Mouse (Mus musculus) ES-E14 (cell line): ENCODE results near the gene Ppef2. TPM values are rescaled to one million over a fixed set of nuclear protein-coding genes. Genes with fewer than 3 reads are reported as not detected.

Experiments used
- DNase-seq: peaks from one replicate; pipeline ENCODE4 v3.0.0-alpha.2; 2013; ENCODE audit warnings: low read depth, low spot score
- H3K27ac ChIP-seq: 2 replicates; pipeline ENCODE4 v1.5.1; 2012; ENCODE audit warnings: low read depth, mild to moderate bottlenecking, low read length, moderate library complexity, mixed read lengths; ENCODE audit not compliant: poor library complexity, insufficient read depth, severe bottlenecking
- H3K36me3 ChIP-seq: 2 replicates; pipeline ENCODE4 v1.6.1; 2012; ENCODE audit warnings: mild to moderate bottlenecking, low read length, moderate library complexity, mixed read lengths; ENCODE audit not compliant: control insufficient read depth, poor library complexity, insufficient read depth, severe bottlenecking
- H3K4me1 ChIP-seq, 2 experiments: fragments of 150-350 bp in 1 of 2; sonication (generic) in 1 of 2; 2 replicates each; pipeline ENCODE4 v1.6.1; 2012; ENCODE audit warnings: low read length in 2 of 2, mild to moderate bottlenecking in 1 of 2, mixed read lengths in 1 of 2; ENCODE audit not compliant: control insufficient read depth in 2 of 2, insufficient read depth in 2 of 2, poor library complexity in 1 of 2
- H3K4me3 ChIP-seq, 2 experiments: fragments of 150-350 bp in 1 of 2; sonication (generic) in 1 of 2; 2 replicates each; pipeline ENCODE4 v1.5.1; 2012; ENCODE audit warnings: low read length in 2 of 2, low read depth in 1 of 2, mild to moderate bottlenecking in 1 of 2, mixed read lengths in 1 of 2; ENCODE audit not compliant: insufficient read depth in 1 of 2, poor library complexity in 1 of 2, severe bottlenecking in 1 of 2
- H3K9ac ChIP-seq: 2 replicates; pipeline ENCODE4 v1.6.1; 2012; ENCODE audit warnings: low read depth, mild to moderate bottlenecking, low read length, mixed read lengths; ENCODE audit not compliant: poor library complexity, insufficient read depth, severe bottlenecking
- H3K9me3 ChIP-seq: fragments of 150-350 bp; sonication (generic); 2 replicates; pipeline ENCODE4 v1.6.1; 2012; ENCODE audit warnings: low read depth, mild to moderate bottlenecking, low read length; ENCODE audit not compliant: control insufficient read depth, insufficient read depth
- CHD2 ChIP-seq: IDR thresholded peaks from 2 replicates; pipeline ENCODE4 v1.6.1; 2014; ENCODE audit warnings: mild to moderate bottlenecking, low read depth, low read length, inconsistent platforms
- HCFC1 ChIP-seq: IDR thresholded peaks from 2 replicates; pipeline ENCODE4 v1.6.1; 2012; ENCODE audit warnings: low read length, inconsistent platforms, borderline replicate concordance; ENCODE audit not compliant: insufficient read depth
- MAFK ChIP-seq: IDR thresholded peaks from 2 replicates; pipeline ENCODE4 v1.6.1; 2014; ENCODE audit warnings: mild to moderate bottlenecking, low read depth, low read length, inconsistent platforms; ENCODE audit not compliant: insufficient read depth
- ZC3H11A ChIP-seq: IDR thresholded peaks from 2 replicates; pipeline ENCODE4 v1.6.1; 2012; ENCODE audit warnings: low read depth, mild to moderate bottlenecking, inconsistent platforms, low read length, borderline replicate concordance
- ZNF384 ChIP-seq: IDR thresholded peaks from 2 replicates; pipeline ENCODE4 v1.6.1; 2012; ENCODE audit warnings: low read depth, low read length, inconsistent platforms
- in situ Hi-C, 2 experiments: fragments of 600-800 bp; cut with MboI; formaldehyde crosslinking; loops; one replicate each; pipeline ENCODE4 v1.15.1; 2025; ENCODE audit warnings: low sequenced_read_pairs in 2 of 2, inconsistent platforms in 1 of 2; ENCODE audit not compliant: unreplicated experiment in 2 of 2
- total RNA-seq: library from RNA; depleted of rRNA; stranded (reverse); fragments of 300-350 nt; gene quantifications from 2 replicates; pipeline ENCODE4 v1.2.3, GENCODE M21; 2012

The Ppef2 gene
- total RNA-seq, 1 experiment = 3.3 TPM

DNA sequence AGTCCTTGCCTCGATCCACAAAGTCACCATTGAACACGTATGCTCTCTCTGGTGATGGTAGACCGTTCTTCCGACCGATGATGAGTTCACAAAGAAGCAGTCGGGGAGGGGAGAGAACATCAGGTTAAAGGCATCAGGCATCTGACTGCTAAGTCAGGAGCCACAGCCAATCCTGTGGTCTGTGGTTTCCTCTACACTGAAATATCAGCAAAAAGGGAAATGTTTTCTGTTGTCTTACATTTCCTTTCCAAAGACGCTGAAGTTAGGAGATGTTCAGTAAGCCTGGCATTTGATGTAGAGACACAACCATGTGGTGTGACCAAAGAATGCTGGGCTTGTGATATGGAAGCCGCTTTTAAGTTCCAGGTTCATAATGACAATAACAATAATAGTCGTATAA lies 10.6 kb downstream of the Ppef2 start:
- Histone ChIP-seq H3K9me3 (no peaks in the 10 kb centered on the region), H3K9ac (no peak overlapping the region), H3K4me1 (0 out of 4 replicates have a peak, but pooled peaks cover 0 to 2% of the 10 kb centered on the region in 2 experiments), H3K36me3 (no peaks in the 10 kb centered on the region), H3K27ac (no peak overlapping the region), H3K4me3 (no peak overlapping the region)
- in situ Hi-C loops = no loop called here
- DNase-seq = no peak
- TF ChIP-seq ZNF384 = no peak
- TF ChIP-seq HCFC1 = no peak
- no peak for TF ChIP-seq ZC3H11A
- TF ChIP-seq MAFK = no peak
- no peak for TF ChIP-seq CHD2

DNA sequence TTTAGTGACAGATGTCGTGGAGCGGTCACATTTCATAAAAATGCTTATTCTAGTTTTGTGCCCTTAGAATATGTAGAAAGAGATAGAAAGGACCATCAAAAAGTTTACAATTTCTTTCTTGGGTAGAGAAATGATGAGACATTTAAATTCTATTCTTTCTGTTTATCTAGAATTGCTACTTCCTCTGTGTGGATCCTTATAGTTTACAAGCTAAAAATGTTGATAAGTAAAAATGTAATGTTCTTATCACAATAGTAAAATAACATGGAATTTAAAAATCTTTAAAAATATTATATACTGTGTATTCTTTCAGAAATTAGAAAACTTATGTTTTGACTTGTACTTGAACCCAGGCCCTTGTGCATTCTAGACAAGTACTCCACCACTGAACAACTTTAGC lies 11.2 kb downstream of the Ppef2 start:
- in situ Hi-C loops = no loop called here
- DNase-seq = no peak
- TF ChIP-seq CHD2 (no peak), ZNF384 (no peak), HCFC1 (no peak), ZC3H11A (no peak), MAFK (no peak)
- H3K9me3 ChIP-seq = no peaks in the 10 kb centered on the region
- H3K36me3 ChIP-seq = no peaks in the 10 kb centered on the region
- 0 out of 4 replicates have a peak, but pooled peaks cover 0 to 2% of the 10 kb centered on the region in 2 experiments for H3K4me1 ChIP-seq
- no peak overlapping the region for H3K9ac ChIP-seq
- H3K27ac ChIP-seq = no peak overlapping the region
- H3K4me3 ChIP-seq = no peak overlapping the region

DNA sequence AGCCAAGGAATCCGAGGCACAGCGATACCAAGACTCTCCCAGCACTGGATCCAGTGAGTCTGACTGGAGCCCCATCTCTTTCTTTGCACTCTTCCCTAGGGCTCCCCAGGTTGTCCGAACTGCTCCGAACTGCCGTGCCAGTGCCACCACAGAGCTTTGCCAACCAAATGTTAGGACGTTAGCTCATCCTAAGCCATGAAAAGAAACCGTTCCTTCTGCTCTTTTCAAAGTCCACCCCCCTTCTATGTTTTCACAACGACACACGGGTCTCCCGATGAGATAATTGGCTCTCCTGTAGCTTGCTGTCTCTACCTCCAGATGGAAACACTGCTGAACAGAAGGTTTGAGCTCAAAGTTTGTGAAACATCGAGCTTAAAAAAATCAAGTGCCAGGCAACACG lies 15.3 kb downstream of the Ppef2 start:
- DNase-seq = no peak
- no peaks in the 10 kb centered on the region for H3K36me3 ChIP-seq
- in situ Hi-C loops = no loop called here
- H3K9ac ChIP-seq = no peak overlapping the region
- no peaks in the 10 kb centered on the region for H3K9me3 ChIP-seq
- no peak overlapping the region for H3K4me3 ChIP-seq
- H3K27ac ChIP-seq = no peak overlapping the region
- TF ChIP-seq ZC3H11A = no peak
- peaks cover 0 to 5% of the 10 kb centered on the region in 2 experiments; a peak in 1 of 4 replicates for H3K4me1 ChIP-seq

DNA sequence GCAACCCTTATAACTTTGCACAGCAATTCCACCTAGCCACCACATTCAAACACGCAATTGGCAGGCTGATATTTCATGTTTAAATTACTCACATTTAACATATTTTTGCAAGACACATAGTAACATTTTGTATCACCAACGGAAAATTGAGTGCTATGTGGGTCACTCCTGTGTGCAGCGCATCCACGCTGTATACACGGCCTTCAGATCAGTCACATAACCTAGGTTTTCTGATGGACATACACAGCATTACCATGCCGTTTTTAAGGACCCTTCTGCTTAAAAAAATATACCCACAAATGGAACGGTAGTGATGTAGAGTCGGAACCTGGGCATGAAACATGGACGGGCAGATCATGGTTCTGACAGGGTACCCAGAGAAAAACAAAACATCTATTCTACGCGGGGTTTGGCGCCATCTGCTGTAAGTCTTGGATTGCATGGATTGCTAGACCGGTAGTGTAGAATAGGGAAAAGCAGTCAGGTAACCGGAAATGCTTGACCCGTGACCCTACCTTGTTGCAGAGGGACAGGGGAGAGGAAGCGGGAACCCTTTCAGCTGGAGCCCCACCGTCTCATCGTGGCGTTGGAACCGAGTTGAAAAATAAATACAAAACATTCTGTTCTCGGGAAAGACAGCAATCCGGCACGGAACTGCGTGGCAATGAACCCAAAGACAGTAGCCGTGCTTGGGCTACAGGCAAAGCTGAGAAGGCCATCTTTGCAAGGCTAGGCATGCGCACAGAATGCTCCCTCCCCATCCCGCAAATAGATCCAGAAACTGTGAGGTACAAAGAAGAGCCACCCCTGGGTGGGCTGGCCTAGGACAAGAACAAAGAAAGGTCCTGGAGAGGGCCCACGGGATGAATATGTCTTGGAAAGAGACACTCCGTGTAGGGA lies 16.5 kb downstream of the Ppef2 start:
- Histone ChIP-seq H3K4me1 (peaks cover 0 to 5% of the 10 kb centered on the region in 2 experiments; a peak in 1 of 4 replicates), H3K4me3 (peak overlapping the region; percentile 34 to 52; a peak in 3 of 4 replicates), H3K36me3 (no peaks in the 10 kb centered on the region), H3K9ac (peak overlapping the region; percentile 52), H3K9me3 (no peaks in the 10 kb centered on the region), H3K27ac (no peak overlapping the region)
- in situ Hi-C loops = no loop called here
- DNase-seq = peak; percentile 69
- TF ChIP-seq ZC3H11A (peak; percentile 73), HCFC1 (no peak), ZNF384 (0 out of 2 replicates have a peak, but pooled peaks have one; percentile 7)
